Mouse (Mus musculus) MEL (cell line): ENCODE data around the gene Mrpl10. TPM values are rescaled to one million over a fixed set of nuclear protein-coding genes. Genes with fewer than 3 reads are reported as not detected.

Experiments used
- DNase-seq: peaks from one replicate; pipeline ENCODE4 v3.0.0; 2011; ENCODE audit warnings: low read depth, low spot score
- H3K27ac ChIP-seq: 2 replicates; pipeline ENCODE4 v1.5.1; 2012; ENCODE audit warnings: low read depth, mild to moderate bottlenecking, control low read depth, low read length, moderate library complexity; ENCODE audit not compliant: control insufficient read depth
- H3K27me3 ChIP-seq, 2 experiments: fragments of 150-350 bp in 1 of 2; sonication (generic) in 1 of 2; 2 replicates each; pipeline ENCODE4 v1.6.1; 2012; ENCODE audit warnings: low read length in 2 of 2, mild to moderate bottlenecking in 2 of 2, improper control_type of control experiment in 1 of 2, moderate library complexity in 1 of 2; ENCODE audit not compliant: insufficient read depth in 2 of 2, control insufficient read depth in 1 of 2
- H3K36me3 ChIP-seq, 2 experiments: 2 replicates each; pipeline ENCODE4 v1.6.1; 2012 to 2014; ENCODE audit warnings: low read length in 2 of 2, improper control_type of control experiment in 1 of 2, inconsistent platforms in 1 of 2, mild to moderate bottlenecking in 1 of 2; ENCODE audit not compliant: insufficient read depth in 2 of 2, control insufficient read depth in 1 of 2
- H3K4me1 ChIP-seq, 2 experiments: fragments of 150-350 bp in 1 of 2; sonication (generic) in 1 of 2; 2 replicates each; pipeline ENCODE4 v1.6.1; 2012; ENCODE audit warnings: low read length in 2 of 2, improper control_type of control experiment in 1 of 2, mild to moderate bottlenecking in 1 of 2; ENCODE audit not compliant: insufficient read depth in 2 of 2, control insufficient read depth in 1 of 2
- H3K4me3 ChIP-seq, 2 experiments: fragments of 150-350 bp in 1 of 2; sonication (generic) in 1 of 2; 2 replicates each; pipeline ENCODE4 v1.5.1; 2012; ENCODE audit warnings: low read depth in 2 of 2, low read length in 2 of 2, mild to moderate bottlenecking in 2 of 2, moderate library complexity in 2 of 2, control low read depth in 1 of 2, improper control_type of control experiment in 1 of 2; ENCODE audit not compliant: control insufficient read depth in 1 of 2, insufficient read depth in 1 of 2
- H3K79me2 ChIP-seq: 2 replicates; pipeline ENCODE4 v1.6.1; 2012; ENCODE audit warnings: mild to moderate bottlenecking, low read length, moderate library complexity; ENCODE audit not compliant: control insufficient read depth, poor library complexity, insufficient read depth
- H3K9ac ChIP-seq: 2 replicates; pipeline ENCODE4 v1.6.1; 2012; ENCODE audit warnings: low read depth, mild to moderate bottlenecking, control low read depth, low read length, moderate library complexity; ENCODE audit not compliant: control insufficient read depth, poor library complexity, severe bottlenecking
- H3K9me3 ChIP-seq: fragments of 150-350 bp; sonication (generic); replicated peaks from 2 replicates; pipeline ENCODE4 v1.6.1; 2012; ENCODE audit warnings: mild to moderate bottlenecking, low read length, improper control_type of control experiment, moderate library complexity; ENCODE audit not compliant: insufficient read depth
- BHLHE40 ChIP-seq: IDR thresholded peaks from 2 replicates; pipeline ENCODE4 v1.6.1; 2012; ENCODE audit warnings: low read depth, mild to moderate bottlenecking, inconsistent platforms, low read length, improper control_type of control experiment, borderline replicate concordance
- CHD1 ChIP-seq: IDR thresholded peaks from 2 replicates; pipeline ENCODE4 v1.6.1; 2012; ENCODE audit warnings: low read depth, mild to moderate bottlenecking, inconsistent platforms, low read length, improper control_type of control experiment
- CHD2 ChIP-seq: IDR thresholded peaks from 2 replicates; pipeline ENCODE4 v1.6.1; 2011; ENCODE audit warnings: low read length, improper control_type of control experiment
- CTCF ChIP-seq, 3 experiments: IDR thresholded peaks in 2 of 3; conservative IDR thresholded peaks in 1 of 3; 2 replicates each; pipeline ENCODE4 v1.5.1; 2011 to 2012; ENCODE audit warnings: low read length in 3 of 3, low read depth in 2 of 3, mild to moderate bottlenecking in 2 of 3, improper control_type of control experiment in 1 of 3, inconsistent platforms in 1 of 3, mixed read lengths in 1 of 3, moderate library complexity in 1 of 3; ENCODE audit not compliant: control insufficient read depth in 1 of 3, insufficient read depth in 1 of 3, poor library complexity in 1 of 3, severe bottlenecking in 1 of 3
- E2F4 ChIP-seq: IDR thresholded peaks from 2 replicates; pipeline ENCODE4 v1.6.1; 2011; ENCODE audit warnings: low read depth, low read length, improper control_type of control experiment, borderline replicate concordance
- GATA1 ChIP-seq: IDR thresholded peaks from 2 replicates; pipeline ENCODE4 v1.6.1; 2011; ENCODE audit warnings: low read depth, low read length, improper control_type of control experiment
- HCFC1 ChIP-seq: IDR thresholded peaks from 2 replicates; pipeline ENCODE4 v1.6.1; 2012; ENCODE audit warnings: low read depth, mild to moderate bottlenecking, inconsistent platforms, low read length, improper control_type of control experiment, moderate library complexity
- KAT2A ChIP-seq: conservative IDR thresholded peaks from 2 replicates; pipeline ENCODE4 v1.6.1; 2012; ENCODE audit warnings: low read depth, low read length, improper control_type of control experiment, inconsistent platforms
- MAFK ChIP-seq: IDR thresholded peaks from 2 replicates; pipeline ENCODE4 v1.6.1; 2011; ENCODE audit warnings: low read depth, mild to moderate bottlenecking, low read length, improper control_type of control experiment, borderline replicate concordance
- MEF2A ChIP-seq: IDR thresholded peaks from 2 replicates; pipeline ENCODE4 v1.6.1; 2014; ENCODE audit warnings: low read depth, mild to moderate bottlenecking, inconsistent platforms, low read length, improper control_type of control experiment; ENCODE audit not compliant: poor library complexity, insufficient replicate concordance, severe bottlenecking; ENCODE audit errors: extremely low read depth
- MXI1 ChIP-seq: IDR thresholded peaks from 2 replicates; pipeline ENCODE4 v1.6.1; 2011; ENCODE audit warnings: mild to moderate bottlenecking, low read depth, low read length, improper control_type of control experiment
- MYB ChIP-seq: IDR thresholded peaks from 2 replicates; pipeline ENCODE4 v1.6.1; 2011; ENCODE audit warnings: mild to moderate bottlenecking, low read depth, low read length, improper control_type of control experiment
- MYC ChIP-seq: IDR thresholded peaks from 2 replicates; pipeline ENCODE4 v1.6.1; 2011; ENCODE audit warnings: low read depth, mild to moderate bottlenecking, low read length, improper control_type of control experiment, moderate library complexity
- NELFE ChIP-seq: IDR thresholded peaks from 2 replicates; pipeline ENCODE4 v1.6.1; 2011; ENCODE audit warnings: low read depth, low read length, improper control_type of control experiment
- NRF1 ChIP-seq: IDR thresholded peaks from 2 replicates; pipeline ENCODE4 v1.6.1; 2014; ENCODE audit warnings: low read depth, mild to moderate bottlenecking, inconsistent platforms, low read length, improper control_type of control experiment, moderate library complexity; ENCODE audit not compliant: poor library complexity, insufficient read depth, severe bottlenecking
- POLR2A ChIP-seq, 2 experiments: IDR thresholded peaks; 2 replicates each; pipeline ENCODE4 v1.6.1; 2011 to 2012; ENCODE audit warnings: low read length in 2 of 2, mild to moderate bottlenecking in 2 of 2, control low read depth in 1 of 2, improper control_type of control experiment in 1 of 2, low read depth in 1 of 2, moderate library complexity in 1 of 2; ENCODE audit not compliant: control insufficient read depth in 1 of 2, insufficient read depth in 1 of 2, poor library complexity in 1 of 2
- POLR2AphosphoS2 ChIP-seq: IDR thresholded peaks from 2 replicates; pipeline ENCODE4 v1.6.1; 2011; ENCODE audit warnings: low read length, improper control_type of control experiment
- POLR2AphosphoS5 ChIP-seq: IDR thresholded peaks from 2 replicates; pipeline ENCODE4 v1.6.1; 2012; ENCODE audit warnings: low read depth, borderline replicate concordance, mild to moderate bottlenecking, inconsistent platforms, low read length, moderate library complexity, mixed read lengths
- SIN3A ChIP-seq: IDR thresholded peaks from 2 replicates; pipeline ENCODE4 v1.6.1; 2012; ENCODE audit warnings: low read length, improper control_type of control experiment, inconsistent platforms
- SMC3 ChIP-seq: IDR thresholded peaks from 2 replicates; pipeline ENCODE4 v1.6.1; 2011; ENCODE audit warnings: low read depth, low read length, improper control_type of control experiment
- TBP ChIP-seq: IDR thresholded peaks from 2 replicates; pipeline ENCODE4 v1.8.0; 2011; ENCODE audit warnings: low read depth, low read length, improper control_type of control experiment
- UBTF ChIP-seq: IDR thresholded peaks from 2 replicates; pipeline ENCODE4 v1.6.1; 2012; ENCODE audit warnings: low read depth, mild to moderate bottlenecking, inconsistent platforms, low read length, improper control_type of control experiment, moderate library complexity, borderline replicate concordance; ENCODE audit not compliant: insufficient read depth
- USF2 ChIP-seq, 2 experiments: IDR thresholded peaks; 2 replicates each; pipeline ENCODE4 v1.6.1; 2011 to 2012; ENCODE audit warnings: improper control_type of control experiment in 2 of 2, low read length in 2 of 2, borderline replicate concordance in 1 of 2, inconsistent platforms in 1 of 2, low read depth in 1 of 2, mild to moderate bottlenecking in 1 of 2; ENCODE audit not compliant: insufficient read depth in 1 of 2
- ZC3H11A ChIP-seq: IDR thresholded peaks from 2 replicates; pipeline ENCODE4 v1.6.1; 2012; ENCODE audit warnings: low read depth, mild to moderate bottlenecking, inconsistent platforms, low read length, improper control_type of control experiment
- ZMIZ1 ChIP-seq: IDR thresholded peaks from 2 replicates; pipeline ENCODE4 v1.6.1; 2012; ENCODE audit warnings: low read depth, mild to moderate bottlenecking, inconsistent platforms, low read length, improper control_type of control experiment, moderate library complexity
- ZNF384 ChIP-seq: IDR thresholded peaks from 2 replicates; pipeline ENCODE4 v1.6.1; 2012; ENCODE audit warnings: low read depth, mild to moderate bottlenecking, inconsistent platforms, low read length, improper control_type of control experiment
- polyA plus RNA-seq, 2 experiments: library from polyadenylated mRNA; stranded (reverse) in 1 of 2; unstranded in 1 of 2; fragments of >175 nt in 1 of 2; fragments of >200 nt in 1 of 2; gene quantifications; 2 replicates each; pipeline versions ENCODE4 v1.2.1 to v1.2.4; 2012; ENCODE audit warnings: low replicate concordance in 2 of 2, low read depth in 1 of 2; ENCODE audit not compliant: insufficient read length in 2 of 2, insufficient read depth in 1 of 2, missing spikeins in 1 of 2
- total RNA-seq: library from RNA; depleted of rRNA; stranded (reverse); fragments of 300-350 nt; gene quantifications from 2 replicates; pipeline ENCODE4 v1.2.3, GENCODE M21; 2012

Mrpl10 gene
- total and polyA plus RNA-seq, 3 experiments: 79.3 to 106 TPM; not detected in 1

DNA sequence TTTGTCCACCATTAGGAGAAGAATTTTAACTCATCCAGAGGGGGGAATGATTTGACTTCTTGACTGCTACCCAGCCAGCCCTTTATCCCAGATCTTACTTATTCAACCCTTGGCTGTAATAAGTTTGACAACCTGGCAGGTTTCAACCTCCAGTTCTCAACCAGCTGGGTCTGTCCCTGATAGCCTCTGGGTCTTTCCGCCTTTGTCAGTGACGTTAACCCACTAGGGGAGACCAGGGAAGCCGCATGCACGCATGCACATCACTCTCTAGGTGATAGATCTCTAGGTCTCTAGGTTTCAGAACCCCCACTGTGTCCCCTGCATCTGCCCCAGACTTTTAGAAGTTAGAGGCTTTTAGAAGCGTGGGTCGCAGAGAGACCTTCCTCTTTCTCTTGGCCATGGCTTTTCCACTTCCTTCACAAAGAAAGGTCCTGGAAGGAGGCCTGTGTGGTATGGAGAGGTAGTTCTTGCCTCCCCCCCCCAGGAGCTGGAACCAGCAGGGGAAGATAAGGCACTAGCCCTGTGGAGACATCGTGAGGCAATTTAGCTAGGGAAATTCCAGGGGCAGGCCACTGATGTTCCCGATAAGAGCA, 32.1 kb upstream of the Mrpl10 start:
- TF ChIP-seq E2F4 (no peak), UBTF (no peak), SMC3 (no peak), MAFK (no peak), ZNF384 (peak; percentile 93), POLR2AphosphoS5 (no peak), CHD1 (no peak), BHLHE40 (no peak), POLR2AphosphoS2 (no peak), CHD2 (no peak), MEF2A (no peak), SIN3A (no peak), ZMIZ1 (no peak), NRF1 (no peak), MYC (0 out of 2 replicates have a peak, but pooled peaks have one; percentile 9), GATA1 (no peak), MXI1 (peak; percentile 20; the same call in 1 of the 2 replicates), HCFC1 (no peak)
- TF ChIP-seq, all 39 proteins: peak for 3
- H3K36me3 ChIP-seq: peaks cover 0 to 25% of the 10 kb centered on the region in 2 experiments; a peak in 2 of 4 replicates
- no peak overlapping the region; the same call in 1 of the 2 replicates for H3K9ac ChIP-seq
- no peaks in the 10 kb centered on the region for H3K9me3 ChIP-seq
- H3K4me1 ChIP-seq: peaks cover 15 to 28% of the 10 kb centered on the region in 2 experiments
- no peak overlapping the region for H3K27ac ChIP-seq
- peak; percentile 65 for DNase-seq
- H3K79me2 ChIP-seq: no peaks in the 10 kb centered on the region
- peaks cover 4 to 12% of the 10 kb centered on the region in 2 experiments for H3K27me3 ChIP-seq
- no peak overlapping the region for H3K4me3 ChIP-seq

DNA sequence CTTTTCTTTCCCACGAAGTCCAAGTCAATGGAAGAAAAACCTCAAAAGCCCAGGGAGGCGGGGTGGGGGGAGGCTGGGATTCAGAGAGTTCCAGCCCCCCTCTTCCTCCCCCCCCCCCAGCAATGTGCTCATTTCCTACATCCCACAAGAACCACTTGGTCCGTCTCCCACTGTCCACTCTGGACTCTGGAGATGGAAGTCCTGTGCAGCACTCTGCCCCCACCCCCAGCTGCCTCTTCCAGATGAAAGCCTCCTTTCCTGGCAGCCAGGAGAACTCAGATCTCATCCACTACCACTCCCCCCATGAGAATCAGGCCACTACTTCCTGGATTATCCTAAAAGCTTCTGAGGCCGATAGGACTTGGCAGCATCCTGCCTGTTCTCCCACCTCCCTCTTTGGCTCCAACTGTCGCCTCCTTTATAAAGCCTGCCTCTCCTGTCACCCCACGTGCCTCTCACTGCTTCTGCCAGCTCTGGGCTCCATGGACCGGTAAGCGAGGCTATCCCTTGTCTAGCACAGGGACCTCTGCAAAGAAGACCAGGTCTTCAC, 28.2 kb upstream of the Mrpl10 start, which contains the start of gene Sp6:
Sp6 (plus strand) TSS at position 274 of the 550 bp plus-strand sequence.
- peaks cover 6 to 15% of the 10 kb centered on the region in 2 experiments; a peak in 3 of 4 replicates for H3K4me1 ChIP-seq
- H3K36me3 ChIP-seq: peaks cover 0 to 13% of the 10 kb centered on the region in 2 experiments; a peak in 2 of 4 replicates
- H3K9me3 ChIP-seq: no peaks in the 10 kb centered on the region
- no peak within 1 kb of the TSS for H3K9ac ChIP-seq
- no peak within 1 kb of the TSS for H3K4me3 ChIP-seq
- TF ChIP-seq CHD1 (no peak), E2F4 (no peak), NRF1 (no peak), ZNF384 (no peak), NELFE (no peak), UBTF (no peak), MYB (no peak), USF2 (IDR thresholded peaks at IDR 0.05; ENCODE audit: borderline replicate concordance in 1 of 2, insufficient read depth in 1 of 2, low read depth in 1 of 2, low read length in 2 of 2) (no peak), POLR2A (IDR thresholded peaks at IDR 0.05; ENCODE audit: control insufficient read depth in 1 of 2, insufficient read depth in 1 of 2, low read depth in 1 of 2, low read length in 2 of 2, poor library complexity in 1 of 2) (no peak), ZMIZ1 (no peak), MAFK (no peak), TBP (no peak), ZC3H11A (no peak), KAT2A (no peak), CTCF (IDR thresholded peaks at IDR 0.05 in 2 of 3, conservative IDR thresholded peaks at IDR 0.05 in 1 of 3; ENCODE audit: control insufficient read depth in 1 of 3, insufficient read depth in 1 of 3, low read depth in 2 of 3, low read length in 3 of 3, poor library complexity in 1 of 3, severe bottlenecking in 1 of 3) (no peak), MEF2A (no peak)
- peaks cover 11 to 20% of the 10 kb centered on the region in 2 experiments for H3K27me3 ChIP-seq
- no peak within 1 kb of the TSS for H3K27ac ChIP-seq
- no peaks in the 10 kb centered on the region for H3K79me2 ChIP-seq
- no peak for DNase-seq
